In genomic region chr4:115709792-115710418, GRCm38 (mm10) we compare ENCODE assay signal across 8 mouse cellular contexts. TPM values are rescaled to one million over a fixed set of nuclear protein-coding genes. Genes with fewer than 3 reads are reported as not detected.
DNase-seq lines count a peak whose midpoint lies in the region; ATAC-seq lines count a peak whose summit lies in the region.

No protein-coding gene starts in this region.

- ATAC-seq in embryonic facial prominence, embryonic 14.5 days (ENCODE audit: low read depth), result peak; percentile 47
- peak; percentile 68 for ATAC-seq in limb, embryonic 12.5 days (ENCODE audit: insufficient number of reproducible peaks, insufficient read depth, low FRiP score, low TSS enrichment, low read depth)
- peak; percentile 84 for ATAC-seq in midbrain, embryonic 15.5 days (replicated peaks)

- peak; percentile 67 for DNase-seq in 3T3-L1 (ENCODE audit: low read depth, low spot score)
- DNase-seq in adrenal gland, postnatal 36 days, result peak; percentile 79 to 87
- DNase-seq in embryonic facial prominence, embryonic 14.5 days (ENCODE audit: low spot score), result peak; percentile 80
- peak; percentile 93 for DNase-seq in heart, adult 8-10 months (ENCODE audit: low spot score)
- DNase-seq in kidney, adult 8-10 months, result peak; percentile 91 to 98
- DNase-seq in spleen, postnatal 14 days (ENCODE audit: low spot score in 2 of 2), result peak; percentile 21 to 54

- H3K4me1 ChIP-seq in embryonic facial prominence, embryonic 14.5 days (ENCODE audit: control insufficient read depth, insufficient read depth, low read length), result peaks cover 10% of the 10 kb centered on the region; the same call in 1 of the 2 replicates
- H3K4me1 ChIP-seq in limb, embryonic 12.5 days (replicated peaks), result 0 out of 2 replicates have a peak, but pooled peaks cover 5% of the 10 kb centered on the region
- peaks cover 5% of the 10 kb centered on the region for H3K4me1 ChIP-seq in midbrain, embryonic 15.5 days

- H3K27me3 ChIP-seq in embryonic facial prominence, embryonic 14.5 days (replicated peaks; ENCODE audit: control insufficient read depth, insufficient read depth, low read length), result no peaks in the 10 kb centered on the region
- H3K27me3 ChIP-seq in limb, embryonic 12.5 days, result no peaks in the 10 kb centered on the region
- H3K27me3 ChIP-seq in midbrain, embryonic 15.5 days (replicated peaks), result no peaks in the 10 kb centered on the region

- no peak overlapping the region for H3K4me3 ChIP-seq in embryonic facial prominence, embryonic 14.5 days (ENCODE audit: low read depth, low read length)
- 0 out of 2 replicates have a peak overlapping the region, but pooled peaks have one; percentile 9 for H3K4me3 ChIP-seq in limb, embryonic 12.5 days (replicated peaks)
- H3K4me3 ChIP-seq in midbrain, embryonic 15.5 days, result peak overlapping the region; percentile 26

- no peaks in the 10 kb centered on the region for H3K9me3 ChIP-seq in embryonic facial prominence, embryonic 14.5 days (ENCODE audit: control insufficient read depth, low read length)
- H3K9me3 ChIP-seq in limb, embryonic 12.5 days, result no peaks in the 10 kb centered on the region
- no peaks in the 10 kb centered on the region for H3K9me3 ChIP-seq in midbrain, embryonic 15.5 days

- no peaks in the 10 kb centered on the region for H3K36me3 ChIP-seq in embryonic facial prominence, embryonic 14.5 days (ENCODE audit: control insufficient read depth, insufficient read depth, low read length)
- no peaks in the 10 kb centered on the region for H3K36me3 ChIP-seq in limb, embryonic 12.5 days
- H3K36me3 ChIP-seq in midbrain, embryonic 15.5 days (replicated peaks), result no peaks in the 10 kb centered on the region

- H3K9ac ChIP-seq in embryonic facial prominence, embryonic 14.5 days (ENCODE audit: low read depth, low read length), result no peak overlapping the region
- no peak overlapping the region for H3K9ac ChIP-seq in limb, embryonic 12.5 days (replicated peaks)
- peak overlapping the region; percentile 42; the same call in 1 of the 2 replicates for H3K9ac ChIP-seq in midbrain, embryonic 15.5 days

- H3K4me2 ChIP-seq in embryonic facial prominence, embryonic 14.5 days (ENCODE audit: low read depth, low read length), result peak overlapping the region; percentile 45
- peak overlapping the region; percentile 44 for H3K4me2 ChIP-seq in limb, embryonic 12.5 days
- H3K4me2 ChIP-seq in midbrain, embryonic 15.5 days, result peak overlapping the region; percentile 59

- 7% methylated on average over 10 of the region's 13 CpGs for WGBS in embryonic facial prominence, embryonic 14.5 days
- WGBS in limb, embryonic 12.5 days, result 15% methylated on average over 11 of the region's 13 CpGs
- WGBS in midbrain, embryonic 15.5 days, result 18% methylated on average over 11 of the region's 13 CpGs

- peak overlapping the region; percentile 41 for H3K27ac ChIP-seq in embryonic facial prominence, embryonic 14.5 days (replicated peaks; ENCODE audit: low read depth, low read length)
- H3K27ac ChIP-seq in limb, embryonic 12.5 days, result no peak overlapping the region
- no peak overlapping the region for H3K27ac ChIP-seq in midbrain, embryonic 15.5 days

RNA-seq across cellular contexts. Expression of gene Efcab14, which starts 27.6 kb away (rescaled TPM):
- 10 to 100 TPM; 83.1 to 89.1 TPM for total RNA-seq in adrenal gland, postnatal 36 days (2021)
- 42.3 and 43.9 TPM in 2 replicates for polyA plus RNA-seq in embryonic facial prominence, embryonic 14.5 days (2014; fragmentation: Nextera tagmentation; extraction: Ambion mirVana)
- 10 to 100 TPM; 39.9 to 43.2 (median 42.3) TPM for total RNA-seq in heart, adult 8-10 months (2022)
- 31.9 and 35.2 TPM in 2 replicates for polyA plus RNA-seq in limb, embryonic 12.5 days (2016; fragmentation: Nextera tagmentation; extraction: Ambion mirVana)
- polyA plus RNA-seq in midbrain, embryonic 15.5 days (2015; fragmentation: Nextera tagmentation; extraction: Ambion mirVana), result 16.3 and 17.5 TPM in 2 replicates

Comparison
In these comparisons a context has a peak if more than half of its experiments do, and no peak if none do; other contexts are left out.
1. DNase-seq: peak in every context shown above with its lines; median percentile 94 in kidney, adult 8-10 months; 93 in heart, adult 8-10 months; 83 in adrenal gland, postnatal 36 days; 80 in embryonic facial prominence, embryonic 14.5 days; 67 in 3T3-L1; 38 in spleen, postnatal 14 days.